Mouse (Mus musculus): Measurements from ENCODE around the gene Atf5.

Gene Atf5

GRCm38 (mm10) chr7:44850146-44850545, 33.7 kb upstream of the Atf5 start:
- DNase-seq (ENCODE audit: low read depth, low spot score), result peak; percentile 83

- peak; percentile 96 for DNase-seq (ENCODE audit: low read depth, low spot score)
Measured at GRCm38 (mm10) chr7:44849416-44850111, 33.1 kb upstream of the Atf5 start.

- peak; percentile 100 for DNase-seq (ENCODE audit: low read depth, low spot score)
Measured at GRCm38 (mm10) chr7:44848561-44849415, 32.3 kb upstream of the Atf5 start, which contains the start of the genes Akt1s1 and Tbc1d17. Akt1s1 (plus strand) TSS chr7:44848991. Tbc1d17 (minus strand) TSS chr7:44849079.

GRCm38 (mm10) chr7:44847772-44848171, 31.3 kb upstream of the Atf5 start:
- no peak for DNase-seq (ENCODE audit: low read depth, low spot score)

- no peak for DNase-seq (ENCODE audit: low read depth, low spot score)
Measured at GRCm38 (mm10) chr7:44846804-44847203, 30.3 kb upstream of the Atf5 start.

GRCm38 (mm10) chr7:44845006-44845405, 28.5 kb upstream of the Atf5 start:
- no peak for DNase-seq (ENCODE audit: low read depth, low spot score)

- no peak for DNase-seq (ENCODE audit: low read depth, low spot score)
Measured at GRCm38 (mm10) chr7:44841825-44842463, 25.5 kb upstream of the Atf5 start.

- no peak for DNase-seq (ENCODE audit: low read depth, low spot score)
Measured at GRCm38 (mm10) chr7:44840426-44840825, 24.0 kb upstream of the Atf5 start.

GRCm38 (mm10) chr7:44839491-44840191, 23.2 kb upstream of the Atf5 start:
- DNase-seq (ENCODE audit: low read depth, low spot score), result peak; percentile 69

- no peak for DNase-seq (ENCODE audit: low read depth, low spot score)
Measured at GRCm38 (mm10) chr7:44839171-44839490, 22.7 kb upstream of the Atf5 start.

GRCm38 (mm10) chr7:44838073-44838472, 21.6 kb upstream of the Atf5 start:
- no peak for DNase-seq (ENCODE audit: low read depth, low spot score)

- DNase-seq (ENCODE audit: low read depth, low spot score), result no peak
Measured at GRCm38 (mm10) chr7:44836423-44837053, 20.1 kb upstream of the Atf5 start.

- no peak for DNase-seq (ENCODE audit: low read depth, low spot score)
Measured at GRCm38 (mm10) chr7:44836016-44836404, 19.6 kb upstream of the Atf5 start.

- no peak for DNase-seq (ENCODE audit: low read depth, low spot score)
Measured at GRCm38 (mm10) chr7:44835373-44836015, 19.0 kb upstream of the Atf5 start.

- DNase-seq (ENCODE audit: low read depth, low spot score), result no peak
Measured at GRCm38 (mm10) chr7:44832763-44833162, 16.3 kb upstream of the Atf5 start.

GRCm38 (mm10) chr7:44828706-44829105, 12.2 kb upstream of the Atf5 start:
- no peak for DNase-seq (ENCODE audit: low read depth, low spot score)

GRCm38 (mm10) chr7:44826771-44827170, 10.3 kb upstream of the Atf5 start:
- no peak for DNase-seq (ENCODE audit: low read depth, low spot score)

GRCm38 (mm10) chr7:44824872-44825271, 8.4 kb upstream of the Atf5 start:
- peak; percentile 84 for DNase-seq (ENCODE audit: low read depth, low spot score)

GRCm38 (mm10) chr7:44823409-44823808, 7.0 kb upstream of the Atf5 start:
- no peak for DNase-seq (ENCODE audit: low read depth, low spot score)

GRCm38 (mm10) chr7:44821666-44822448, 5.4 kb upstream of the Atf5 start:
- no peak for DNase-seq (ENCODE audit: low read depth, low spot score)

Measured in ZHBTc4 (cell line).